Mouse (Mus musculus) heart, postnatal 0 days (tissue): ENCODE results near the gene AU018091.
"Not testable (repeated sequence)": the region's sequence is repeated elsewhere in the genome, so short reads cannot be mapped to it uniquely, and the experiment has no call there.

ENCODE experiments used
- CTCF ChIP-seq: IDR thresholded peaks from 2 replicates; pipeline ENCODE4 v1.5.1; 2016; ENCODE audit warnings: antibody characterized with exemption, control low read depth, low read depth
- EP300 ChIP-seq: IDR thresholded peaks from 2 replicates; pipeline ENCODE4 v1.6.1; 2016; ENCODE audit warnings: antibody characterized with exemption, low read depth

GRCm38 (mm10) chr7:3111193-3111592, 57.8 kb downstream of the AU018091 start:
- TF ChIP-seq CTCF, EP300: not testable (repeated sequence)
